Mouse (Mus musculus) gastrocnemius, adult 18-20 months (tissue): Measurements from ENCODE around the gene Rbm18. TPM values are rescaled to one million over a fixed set of nuclear protein-coding genes. Genes with fewer than 3 reads are reported as not detected.

Experiments
- DNase-seq: peaks from one replicate; pipeline ENCODE4 v3.0.0; 2021; ENCODE audit warnings: low spot score
- total RNA-seq, 2 experiments: library from RNA; stranded (reverse); gene quantifications; 2 replicates each; pipeline ENCODE4 v1.2.3; 2021

Rbm18 gene
- total RNA-seq, 2 experiments from 2014 or later = 31.4 to 34.1 TPM

- DNase-seq = no peak
Observed at GRCm38 (mm10) chr2:36075210-36075609, 61.4 kb downstream of the Rbm18 start.

GRCm38 (mm10) chr2:36073781-36074180 is 62.8 kb downstream of the Rbm18 start:
- DNase-seq = peak; percentile 5

- no peak for DNase-seq
Observed at GRCm38 (mm10) chr2:36071660-36072305, 64.8 kb downstream of the Rbm18 start.

DNA sequence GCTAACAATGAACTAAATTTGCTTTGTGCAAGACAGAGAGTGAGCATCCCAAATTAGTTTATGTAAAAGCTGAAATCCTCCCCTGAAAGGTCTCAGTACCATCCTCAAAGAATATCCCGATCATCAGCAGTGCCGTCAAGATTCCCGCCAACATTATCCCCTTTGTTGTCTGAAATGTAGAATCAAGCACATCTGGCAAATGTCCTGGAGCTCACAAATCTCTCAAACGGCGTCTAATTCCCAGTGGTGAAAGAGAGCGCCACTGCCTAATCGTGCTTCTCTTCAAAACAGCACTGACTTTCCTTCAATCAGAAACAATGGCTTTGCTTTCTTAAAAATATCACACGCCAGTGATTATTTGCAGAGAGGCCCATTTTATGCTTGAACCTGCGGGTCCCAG is 69.4 kb downstream of the Rbm18 start:
- no peak for DNase-seq

Other genes with a start within 250 kb of the Rbm18 start
- 1 to 10 TPM; 1.7 to 2.1 TPM for gene Ttll11, start 156.9 kb downstream of the Rbm18 start, total RNA-seq
- 100 to 1,000 TPM; 309 to 366 TPM for gene Ndufa8, start 87.4 kb downstream of the Rbm18 start, total RNA-seq
- not detected for gene Morn5, start 87.3 kb downstream of the Rbm18 start, total RNA-seq
- 1 to 10 TPM in 1 of 2 experiments, under 1 TPM in 1; 0.94 to 1.4 TPM for gene Lhx6, start 31.4 kb downstream of the Rbm18 start, total RNA-seq
- gene Mrrf, start 384 bp downstream of the Rbm18 start, total RNA-seq = 10 to 100 TPM; 12.9 to 14.8 TPM
- 1 to 10 TPM; 3.0 to 3.8 TPM for gene Ptgs1, start 93.7 kb upstream of the Rbm18 start, total RNA-seq
- gene Olfr338, start 236.7 kb upstream of the Rbm18 start, total RNA-seq = not detected